Mouse (Mus musculus) cerebellum, adult (tissue): ENCODE results near the gene Zap70.
"Not testable (repeated sequence)": the region's sequence is repeated elsewhere in the genome, so short reads cannot be mapped to it uniquely, and the experiment has no call there.

Experiments used
- ATAC-seq: cut with Nextera tagmentation; 2 replicates; pipeline ENCODE4 v1.9.2; 2017; ENCODE audit warnings: mild to moderate bottlenecking, moderate library complexity, mixed read lengths; ENCODE audit not compliant: insufficient number of reproducible peaks, low FRiP score, low TSS enrichment

The Zap70 gene

GRCm38 (mm10) chr1:36821918-36822317, 60.3 kb downstream of the Zap70 start:
- not testable (repeated sequence) for ATAC-seq

- ATAC-seq: no peak
Measured at GRCm38 (mm10) chr1:36824356-36824755, 62.8 kb downstream of the Zap70 start.

GRCm38 (mm10) chr1:36830913-36831866, 69.6 kb downstream of the Zap70 start:
- no peak for ATAC-seq
